1 mouse cellular context compared by ENCODE assay signal in the genomic region with DNA sequence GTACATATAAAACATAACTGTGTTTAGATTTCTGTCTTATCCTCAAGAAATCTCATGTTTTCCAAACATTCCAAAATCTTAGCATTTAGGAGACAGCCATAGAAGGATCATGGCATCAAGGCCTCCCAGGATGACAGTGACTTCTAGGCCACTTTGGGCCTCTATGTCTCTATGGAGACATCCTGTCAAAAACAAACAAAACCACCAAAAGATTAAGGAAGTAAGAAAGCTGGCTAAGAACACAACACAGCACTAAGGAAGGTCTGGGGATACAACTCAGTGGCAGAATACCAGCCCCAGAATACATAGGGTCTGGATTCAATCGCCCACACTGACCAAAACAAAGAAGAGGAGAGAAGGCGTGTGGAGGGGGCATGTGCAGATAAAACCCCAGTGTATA.
TF ChIP-seq lines count a peak whose summit lies in the region.

No protein-coding gene starts in this region.

TF ChIP-seq in CH12.LX, 34 proteins besides CTCF, POLR2A, EP300 and RAD21 (continued from another document):
- TF ChIP-seq JUN (IDR thresholded peaks at IDR 0.05; ENCODE audit: insufficient read depth, low read depth, low read length) (no peak), CHD2 (IDR thresholded peaks at IDR 0.05; ENCODE audit: low read length) (no peak), MEF2A (IDR thresholded peaks at IDR 0.05; ENCODE audit: borderline replicate concordance, low read depth, low read length) (no peak), USF1 (IDR thresholded peaks at IDR 0.05; ENCODE audit: low read depth, low read length) (no peak), TCF12 (IDR thresholded peaks at IDR 0.05; ENCODE audit: low read depth, low read length) (no peak), SIN3A (IDR thresholded peaks at IDR 0.05; ENCODE audit: low read length) (no peak), MAZ (IDR thresholded peaks at IDR 0.05; ENCODE audit: low read depth, low read length) (no peak), ZKSCAN1 (IDR thresholded peaks at IDR 0.05; ENCODE audit: borderline replicate concordance, low read depth, low read length) (no peak), ZC3H11A (IDR thresholded peaks at IDR 0.05; ENCODE audit: low read depth, low read length) (no peak), PAX5 (IDR thresholded peaks at IDR 0.05; ENCODE audit: low read length) (no peak), CHD1 (IDR thresholded peaks at IDR 0.05; ENCODE audit: low read depth, low read length) (no peak), NRF1 (IDR thresholded peaks at IDR 0.05; ENCODE audit: low read depth, low read length) (no peak), POLR2AphosphoS2 (IDR thresholded peaks at IDR 0.05; ENCODE audit: low read depth, low read length) (no peak), TBP (conservative IDR thresholded peaks at IDR 0.05; ENCODE audit: low read depth, low read length) (no peak), SMC3 (IDR thresholded peaks at IDR 0.05; ENCODE audit: low read depth, low read length) (no peak)
